In the genomic region with DNA sequence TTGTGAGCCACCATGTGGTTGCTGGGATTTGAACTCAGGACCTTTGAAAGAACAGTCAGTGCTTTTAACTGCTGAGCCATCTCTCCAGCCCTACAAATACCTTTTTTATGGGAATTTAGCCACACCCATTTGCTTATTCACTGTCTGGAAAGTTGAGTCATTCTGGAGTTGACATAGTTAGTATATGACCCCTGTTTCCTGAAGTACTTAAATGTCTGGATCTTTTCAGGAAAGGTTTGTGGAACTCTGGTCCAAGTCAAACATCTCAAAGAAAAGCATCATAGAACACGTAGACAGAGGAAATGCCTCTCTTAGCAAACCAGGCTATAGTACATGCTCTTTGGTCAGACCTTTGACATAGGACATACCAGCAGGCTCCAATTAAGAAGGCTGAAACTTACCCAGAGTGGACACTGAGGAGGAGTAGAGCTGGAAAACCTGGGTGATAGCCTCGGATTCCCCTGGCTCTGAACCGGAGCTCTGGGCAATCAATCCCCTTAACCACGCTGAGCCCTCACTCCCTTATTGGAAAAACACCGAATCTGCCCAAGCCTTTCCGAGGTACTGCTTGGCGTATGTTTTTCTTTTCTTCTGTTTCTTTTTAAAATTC, we compare ENCODE assay signal across 9 mouse cellular contexts. TPM values are rescaled to one million over a fixed set of nuclear protein-coding genes. Genes with fewer than 3 reads are reported as not detected.
A peak's percentile ranks its signal among the peaks of the same experiment; 100 is the strongest.
DNase-seq lines count a peak whose midpoint lies in the region; ATAC-seq and TF ChIP-seq lines count a peak whose summit lies in the region.
"Had no signal": no experiment of that assay in that cellular context is flagged by ENCODE, and none has a peak within 500 bp of the region (broad histone marks: within the 10 kb centered on the region; RNA-seq: fewer than 3 reads in every experiment).

No protein-coding gene starts in this region.

- no peak overlapping the region for H3K4me3 ChIP-seq in lung, postnatal 0 days (ENCODE audit: low read depth, low read length)
- peak overlapping the region; percentile 5; the same call in 1 of the 2 replicates for H3K4me3 ChIP-seq in forebrain, embryonic 14.5 days (ENCODE audit: low read depth, low read length)
- H3K4me3 ChIP-seq in midbrain, embryonic 10.5 days, result peak overlapping the region; percentile 23; the same call in 1 of the 2 replicates
- H3K4me3 ChIP-seq: left cerebral cortex, adult 2 months had no signal

- intact Hi-C loops in left cerebral cortex, postnatal 10 days (cut with DNase I), result no loop called here

- DNase-seq in lung, postnatal 0 days (ENCODE audit: low spot score), result peak; percentile 50
- DNase-seq in lung, postnatal 14 days, result no peak
- DNase-seq in forebrain, embryonic 14.5 days (ENCODE audit: low spot score), result no peak
- DNase-seq in midbrain, embryonic 10.5 days (ENCODE audit: low spot score), result no peak
- DNase-seq in frontal cortex, postnatal 36 days (ENCODE audit: low spot score in 2 of 2), result no peak
- no peak for DNase-seq in left cerebral cortex, postnatal 10 days (ENCODE audit: extremely low spot score in 1 of 2, low spot score in 2 of 2)
- no peak for DNase-seq in layer of hippocampus, adult 18-20 months (ENCODE audit: low spot score in 2 of 2)
- DNase-seq: lung, adult 18-20 months had no signal

- H3K27ac ChIP-seq in lung, postnatal 0 days (ENCODE audit: low read length), result 0 out of 2 replicates have a peak overlapping the region, but pooled peaks have one; percentile 6
- H3K27ac ChIP-seq in forebrain, embryonic 14.5 days (ENCODE audit: low read depth, low read length), result no peak overlapping the region
- peak overlapping the region; percentile 71 for H3K27ac ChIP-seq in midbrain, embryonic 10.5 days (replicated peaks)
- H3K27ac ChIP-seq: left cerebral cortex, adult 2 months had no signal

- TF ChIP-seq EP300 in lung, postnatal 0 days (IDR thresholded peaks at IDR 0.05), result no peak

- TF ChIP-seq CTCF in lung, postnatal 0 days (IDR thresholded peaks at IDR 0.05), result no peak

- H3K9ac ChIP-seq in lung, postnatal 0 days (replicated peaks; ENCODE audit: low read depth), result no peak overlapping the region
- H3K9ac ChIP-seq in forebrain, embryonic 14.5 days (ENCODE audit: low read length), result peak overlapping the region; percentile 43; the same call in 1 of the 2 replicates

- no peak overlapping the region for H3K4me2 ChIP-seq in lung, postnatal 0 days (replicated peaks; ENCODE audit: low read depth, low read length)
- peak overlapping the region; percentile 32 for H3K4me2 ChIP-seq in forebrain, embryonic 14.5 days (ENCODE audit: low read length)

- H3K9me3 ChIP-seq in lung, postnatal 0 days (ENCODE audit: low read length), result no peaks in the 10 kb centered on the region
- H3K9me3 ChIP-seq in forebrain, embryonic 14.5 days (replicated peaks; ENCODE audit: control insufficient read depth, low read length), result no peaks in the 10 kb centered on the region
- no peaks in the 10 kb centered on the region for H3K9me3 ChIP-seq in midbrain, embryonic 10.5 days (replicated peaks)

- WGBS in lung, postnatal 0 days, result 76% methylated on average over 7 of the region's 7 CpGs
- 38% methylated on average over 7 of the region's 7 CpGs for WGBS in forebrain, embryonic 14.5 days
- WGBS in midbrain, embryonic 10.5 days, result 38% methylated on average over 7 of the region's 7 CpGs

- H3K27me3 ChIP-seq in lung, postnatal 0 days (replicated peaks; ENCODE audit: insufficient read depth, low read length), result no peaks in the 10 kb centered on the region
- H3K27me3 ChIP-seq in forebrain, embryonic 14.5 days (replicated peaks; ENCODE audit: control insufficient read depth, insufficient read depth, low read length), result no peaks in the 10 kb centered on the region
- no peaks in the 10 kb centered on the region for H3K27me3 ChIP-seq in midbrain, embryonic 10.5 days (ENCODE audit: low read depth, poor library complexity, severe bottlenecking)

- peak; percentile 25; the same call in 1 of the 2 replicates for ATAC-seq in lung, postnatal 0 days
- 0 out of 2 replicates have a peak, but pooled peaks have one; percentile 3 for ATAC-seq in forebrain, embryonic 14.5 days

- no peaks in the 10 kb centered on the region for H3K4me1 ChIP-seq in lung, postnatal 0 days (ENCODE audit: insufficient read depth, low read depth, low read length)
- peaks cover 8% of the 10 kb centered on the region for H3K4me1 ChIP-seq in forebrain, embryonic 14.5 days (ENCODE audit: control insufficient read depth, insufficient read depth, low read length)
- peaks cover 13% of the 10 kb centered on the region for H3K4me1 ChIP-seq in midbrain, embryonic 10.5 days

- H3K36me3 ChIP-seq in lung, postnatal 0 days (ENCODE audit: insufficient read depth, low read length), result peaks cover 9% of the 10 kb centered on the region; the same call in 1 of the 2 replicates
- no peaks in the 10 kb centered on the region for H3K36me3 ChIP-seq in forebrain, embryonic 14.5 days (ENCODE audit: control insufficient read depth, insufficient read depth, low read length)
- peaks cover 18% of the 10 kb centered on the region for H3K36me3 ChIP-seq in midbrain, embryonic 10.5 days

RNA-seq across cellular contexts. Expression of a gene that starts 34.5 kb away (rescaled TPM):
- polyA plus RNA-seq in lung, postnatal 0 days (2015; fragmentation: Nextera tagmentation; extraction: Ambion mirVana), result 90.8 and 94.5 TPM in 2 replicates
- polyA plus RNA-seq in forebrain, embryonic 14.5 days (2014; fragmentation: Nextera tagmentation; extraction: Ambion mirVana), result 16.2 and 17.7 TPM in 2 replicates
- polyA plus RNA-seq in midbrain, embryonic 10.5 days (2016; fragmentation: Nextera tagmentation; extraction: Ambion mirVana), result 28.8 and 29.2 TPM in 2 replicates
- 10 to 100 TPM; 55.3 to 69.3 TPM for total RNA-seq in left cerebral cortex, postnatal 10 days (2021)
- 10 to 100 TPM; 65.3 to 71.4 TPM for total RNA-seq in layer of hippocampus, adult 18-20 months (2021)

RNA-seq across cellular contexts. Expression of a gene that starts 53.7 kb away (rescaled TPM):
- polyA plus RNA-seq in lung, postnatal 0 days (2015; fragmentation: Nextera tagmentation; extraction: Ambion mirVana), result 0.26 and 0.29 TPM in 2 replicates
- 55.9 and 66.5 TPM in 2 replicates for polyA plus RNA-seq in forebrain, embryonic 14.5 days (2014; fragmentation: Nextera tagmentation; extraction: Ambion mirVana)
- polyA plus RNA-seq in midbrain, embryonic 10.5 days (2016; fragmentation: Nextera tagmentation; extraction: Ambion mirVana), result 24.3 and 32.6 TPM in 2 replicates
- total RNA-seq in left cerebral cortex, postnatal 10 days (2021), result 100 to 1,000 TPM; 221 to 223 TPM
- total RNA-seq in layer of hippocampus, adult 18-20 months (2021), result 100 to 1,000 TPM; 203 to 205 TPM

Comparison
In these comparisons a context has a peak if more than half of its experiments do, and no peak if none do; other contexts are left out.
1. RNA of a gene that starts 53.7 kb away (polyA plus RNA-seq): 55.9 to 66.5 TPM in forebrain, embryonic 14.5 days and 24.3 to 32.6 TPM in midbrain, embryonic 10.5 days; 0.26 to 0.29 TPM in lung, postnatal 0 days; every median in the first group is over 10 times any median in the second.